Mouse (Mus musculus) Patski (cell line): ENCODE data around the gene Zfp747. TPM values are rescaled to one million over a fixed set of nuclear protein-coding genes. Genes with fewer than 3 reads are reported as not detected.
"Not testable (repeated sequence)": the region's sequence is repeated elsewhere in the genome, so short reads cannot be mapped to it uniquely, and the experiment has no call there.

Source experiments
- ATAC-seq: fragments of 100-300 bp; one replicate; pipeline ENCODE4 v1.8.0; 2021
- CTCF ChIA-PET: fragments of 350-600 bp; sonication (Branson Sonifier 250); formaldehyde crosslinking; loops from one replicate; lab custom pipeline; 2022; ENCODE audit warnings: inconsistent platforms; lab: Charles Lee
- POLR2A ChIA-PET: fragments of 350-600 bp; sonication (Branson Sonifier 250); formaldehyde crosslinking; loops from one replicate; lab custom pipeline; 2022; ENCODE audit warnings: antibody characterized with exemption, inconsistent platforms; lab: Charles Lee
- DNase-seq: peaks from one replicate; pipeline ENCODE4 v3.0.0-alpha.2; 2011; ENCODE audit warnings: low read depth, low spot score
- H3K27me3 ChIP-seq: fragments of 371-371 bp; one replicate; pipeline ENCODE4 v1.5.1; 2021
- CTCF ChIP-seq: fragments of 100-300 bp; IDR thresholded peaks from one replicate; pipeline ENCODE4 v1.5.1; 2021
- in situ Hi-C: fragments of 300-500 bp; cut with MboI; formaldehyde crosslinking; loops from 3 replicates; pipeline ENCODE4 v1.11.1; 2018; ENCODE audit warnings: low pct_unique_long_range_greater_than_20kb, mixed read lengths
- polyA plus RNA-seq: library from polyadenylated mRNA; unstranded; gene quantifications from one replicate; pipeline ENCODE4 v1.2.3, GENCODE M21; 2021

Zfp747 gene
- polyA plus RNA-seq, 1 experiment from 2014 or later, result 4.9 TPM

DNA sequence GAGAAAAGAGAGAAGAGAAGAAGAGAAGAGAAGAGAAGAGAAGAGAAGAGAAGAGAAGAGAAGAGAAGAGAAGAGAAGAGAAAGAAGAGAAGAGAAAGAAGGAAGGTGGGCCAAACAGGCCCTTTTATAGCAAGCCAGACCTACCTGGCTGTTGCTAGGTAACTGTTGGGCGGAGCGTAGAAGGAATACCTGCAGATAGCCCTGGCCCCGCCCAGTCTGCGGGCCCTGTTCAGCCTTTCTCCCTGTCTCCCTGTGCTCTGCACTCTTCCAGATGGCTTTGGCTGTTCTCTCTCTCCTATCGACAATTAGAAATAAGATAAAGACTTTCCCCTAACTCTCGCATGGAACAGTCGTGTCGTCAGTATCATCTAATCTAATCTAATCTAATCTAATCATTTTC, 29.2 kb downstream of the Zfp747 start:
- no peaks in the 10 kb centered on the region for H3K27me3 ChIP-seq
- in situ Hi-C loops, result no loop called here
- ATAC-seq (no peak), DNase-seq (no peak)
- ChIA-PET POLR2A (no interaction called here), CTCF (no interaction called here)
- no peak for TF ChIP-seq CTCF

DNA sequence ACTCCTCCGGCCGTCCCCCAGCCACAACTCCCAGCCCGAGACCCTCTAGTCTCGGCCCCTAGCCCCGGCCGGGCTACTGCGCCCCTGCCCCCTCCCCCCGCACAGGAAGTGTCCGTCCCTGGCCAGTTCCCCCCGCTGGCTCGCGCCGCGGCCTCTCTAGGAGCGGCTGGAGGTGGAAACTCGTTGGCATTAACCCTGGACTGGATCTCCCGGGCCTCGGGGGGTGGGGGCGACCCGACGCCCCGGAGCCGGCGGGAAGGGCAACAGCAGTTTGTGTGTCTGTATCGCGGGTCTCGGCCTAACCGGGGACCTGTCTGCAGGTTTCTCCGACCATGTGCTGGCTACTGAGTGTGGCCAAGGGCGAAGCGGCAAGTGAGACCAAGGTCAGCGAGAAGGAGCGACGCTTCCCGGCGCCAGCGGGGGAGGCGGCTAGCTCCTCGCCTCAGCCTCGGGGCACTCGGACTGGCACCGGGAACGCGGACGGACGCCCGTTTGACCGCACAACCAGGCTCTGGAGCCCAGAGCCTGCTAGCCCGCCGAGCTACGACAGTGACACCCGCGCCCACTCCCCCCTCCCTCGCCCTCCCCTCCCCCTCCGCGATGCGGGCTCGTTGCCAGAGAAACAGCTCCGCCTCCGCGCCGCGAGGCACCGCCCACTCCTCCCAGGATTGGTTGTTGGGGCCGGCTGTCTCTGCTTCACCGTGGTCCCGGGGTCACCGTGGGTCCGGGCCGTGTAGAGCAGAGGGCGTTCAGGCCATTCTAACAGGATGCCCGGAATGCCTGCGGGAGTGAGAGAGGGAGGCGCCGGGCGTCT, 30.1 kb downstream of the Zfp747 start, which contains the start of gene Zfp768:
Gene Zfp768, minus strand, starts transcription at position 78 of the 814 bp plus-strand sequence.
- no peak for TF ChIP-seq CTCF
- no peaks in the 10 kb centered on the region for H3K27me3 ChIP-seq
- POLR2A ChIA-PET, result interaction anchor here (0.5 to 1.1 kb wide), 3 partner anchors 28 to 166 kb away, joined by 3 read pairs; partner anchors contain the start of gene Srcap
- ATAC-seq, result peak; percentile 76
- in situ Hi-C loops, result no loop called here
- CTCF ChIA-PET, result no interaction called here
- DNase-seq, result peak; percentile 60

DNA sequence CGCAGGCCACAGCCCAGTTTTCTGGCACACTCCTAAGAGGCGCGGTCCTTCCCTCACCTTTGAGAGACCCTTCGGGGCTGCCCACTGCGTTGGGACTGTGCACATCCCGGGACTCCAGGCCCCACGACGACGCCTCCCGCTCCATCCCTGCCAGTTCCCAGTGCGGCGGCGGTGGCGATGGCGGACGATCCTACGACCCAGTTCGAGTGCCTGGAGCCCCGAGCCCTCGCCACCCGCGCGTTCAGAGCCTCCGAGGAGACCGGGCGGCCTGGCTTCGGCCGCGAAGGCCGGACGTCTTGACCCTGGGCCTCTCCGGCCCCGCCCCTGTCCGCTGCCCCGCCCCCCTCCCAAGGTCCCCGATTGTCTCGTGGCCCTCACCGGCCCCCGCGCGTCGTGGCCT, 30.8 kb downstream of the Zfp747 start:
- DNase-seq (no peak), ATAC-seq (peak; percentile 49)
- ChIA-PET CTCF (no interaction called here), POLR2A (interaction anchor here (0.7 to 1.1 kb wide), 2 partner anchors 133 to 166 kb away, joined by 3 read pairs; partner anchors contain the start of gene Srcap)
- no peak for TF ChIP-seq CTCF
- in situ Hi-C loops, result no loop called here
- no peaks in the 10 kb centered on the region for H3K27me3 ChIP-seq

DNA sequence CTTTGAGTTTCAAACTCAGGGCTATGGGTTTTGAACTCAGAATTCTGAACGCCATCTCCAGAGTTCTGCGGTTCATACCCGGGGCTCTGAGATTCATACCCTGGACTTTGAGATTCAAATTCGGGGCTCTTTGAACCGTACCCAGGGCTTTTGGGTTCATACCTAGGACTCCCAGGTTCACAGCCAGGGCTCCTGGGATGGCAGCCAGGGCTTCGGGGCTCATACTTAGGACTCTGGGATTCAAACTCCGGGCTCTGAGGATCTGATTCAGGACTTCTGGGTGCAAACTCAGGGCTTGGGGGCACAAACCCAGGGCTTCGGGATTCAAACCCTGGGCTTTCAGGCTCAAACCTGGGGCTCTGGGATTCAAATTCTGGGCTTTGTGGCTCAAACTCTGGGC, 31.5 kb downstream of the Zfp747 start:
- ChIA-PET POLR2A (interaction anchor here (1.1 kb wide), 1 partner anchor 132 kb away, joined by 3 read pairs; no protein-coding TSS in a partner anchor), CTCF (no interaction called here)
- H3K27me3 ChIP-seq, result no peaks in the 10 kb centered on the region
- no peak for ATAC-seq
- no peak for TF ChIP-seq CTCF
- no peak for DNase-seq
- in situ Hi-C loops, result no loop called here

DNA sequence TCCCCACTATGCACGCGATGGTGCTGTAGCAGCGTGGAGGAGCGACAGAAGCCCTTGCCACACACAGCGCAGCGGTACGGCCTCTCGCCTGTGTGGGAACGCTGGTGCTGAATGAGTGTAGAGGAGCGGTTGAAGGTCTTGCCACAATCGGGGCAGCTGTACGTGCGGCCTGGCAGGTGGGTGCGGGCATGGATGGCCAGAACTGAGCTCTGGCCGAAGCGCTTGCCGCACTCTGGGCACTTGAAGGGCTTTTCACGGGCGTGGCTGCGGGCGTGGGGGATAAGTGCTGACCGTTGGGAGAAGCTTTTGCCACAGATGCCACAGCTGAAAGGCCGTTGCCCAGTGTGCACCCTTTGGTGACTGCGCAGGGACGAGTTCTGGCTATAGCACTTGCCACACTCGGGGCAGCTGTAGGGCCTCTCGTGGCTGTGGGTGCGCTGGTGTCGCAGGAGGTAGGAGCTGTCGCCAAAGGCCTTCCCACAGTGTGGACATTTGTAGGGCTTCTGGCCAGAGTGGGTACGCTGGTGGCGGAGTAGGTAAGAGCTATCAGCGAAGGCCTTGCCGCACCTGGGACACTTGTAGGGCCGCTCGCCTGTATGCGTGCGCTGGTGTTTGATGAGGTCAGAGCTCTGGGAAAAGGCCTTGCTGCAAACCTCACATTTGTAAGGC, 32.4 kb downstream of the Zfp747 start:
- DNase-seq, result no peak
- CTCF ChIA-PET, result no interaction called here
- no peak for ATAC-seq
- no peak for TF ChIP-seq CTCF
- H3K27me3 ChIP-seq, result no peaks in the 10 kb centered on the region
- in situ Hi-C loops, result no loop called here
- POLR2A ChIA-PET, result interaction anchor here (1.1 kb wide), 1 partner anchor 133 kb away, joined by 3 read pairs; no protein-coding TSS in a partner anchor

DNA sequence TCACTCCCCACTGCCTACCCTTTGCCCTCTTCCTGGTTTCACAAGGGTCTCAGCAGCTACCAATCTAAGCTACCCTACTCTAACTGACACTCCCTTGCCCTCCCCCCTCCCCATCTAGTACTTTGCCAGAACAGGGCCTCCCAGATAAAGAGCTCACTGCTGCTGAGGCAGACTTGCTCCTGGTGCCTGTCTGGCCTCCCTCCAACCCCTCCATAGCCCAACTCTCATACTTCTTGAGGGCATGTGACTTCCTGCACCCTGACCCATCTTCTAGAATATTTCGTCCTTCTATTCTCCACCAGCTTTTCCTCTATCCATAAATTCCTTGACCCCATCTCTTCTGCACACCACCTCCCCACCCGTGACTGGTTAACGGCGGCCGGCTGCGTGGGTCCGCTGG, 33.0 kb downstream of the Zfp747 start:
- no peak for DNase-seq
- POLR2A ChIA-PET, result interaction anchor here (1.1 kb wide), 1 partner anchor 134 kb away, joined by 3 read pairs; no protein-coding TSS in a partner anchor
- no peaks in the 10 kb centered on the region for H3K27me3 ChIP-seq
- ATAC-seq, result no peak
- in situ Hi-C loops, result no loop called here
- no peak for TF ChIP-seq CTCF
- CTCF ChIA-PET, result interaction anchor here (0.6 to 0.8 kb wide), 2 partner anchors 27 to 31 kb away, joined by 3 read pairs; no protein-coding TSS in a partner anchor

DNA sequence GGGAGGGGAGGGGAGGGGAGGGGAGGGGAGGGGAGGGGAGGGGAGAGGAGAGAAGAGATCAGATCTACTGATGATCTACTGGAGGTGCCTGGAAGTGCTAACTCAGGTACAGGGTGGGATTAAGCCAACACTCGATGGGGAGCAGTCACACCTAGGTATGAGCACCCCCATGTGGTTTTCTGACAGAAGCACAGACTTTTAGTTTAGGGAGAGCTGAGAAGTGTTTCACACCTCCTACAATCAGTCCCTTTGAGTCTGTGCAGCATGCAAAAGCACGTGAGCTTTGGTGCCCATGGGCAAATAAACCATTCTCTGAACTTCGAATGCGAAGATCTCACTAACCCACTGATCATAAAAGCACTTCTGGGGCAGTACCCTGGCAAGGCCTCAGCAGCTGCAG, 33.5 kb downstream of the Zfp747 start:
- ChIA-PET CTCF (interaction anchor here (0.6 to 0.8 kb wide), 2 partner anchors 27 to 30 kb away, joined by 3 read pairs; no protein-coding TSS in a partner anchor), POLR2A (no interaction called here)
- no peaks in the 10 kb centered on the region for H3K27me3 ChIP-seq
- ATAC-seq (no peak), DNase-seq (no peak)
- in situ Hi-C loops, result no loop called here
- TF ChIP-seq CTCF, result no peak

DNA sequence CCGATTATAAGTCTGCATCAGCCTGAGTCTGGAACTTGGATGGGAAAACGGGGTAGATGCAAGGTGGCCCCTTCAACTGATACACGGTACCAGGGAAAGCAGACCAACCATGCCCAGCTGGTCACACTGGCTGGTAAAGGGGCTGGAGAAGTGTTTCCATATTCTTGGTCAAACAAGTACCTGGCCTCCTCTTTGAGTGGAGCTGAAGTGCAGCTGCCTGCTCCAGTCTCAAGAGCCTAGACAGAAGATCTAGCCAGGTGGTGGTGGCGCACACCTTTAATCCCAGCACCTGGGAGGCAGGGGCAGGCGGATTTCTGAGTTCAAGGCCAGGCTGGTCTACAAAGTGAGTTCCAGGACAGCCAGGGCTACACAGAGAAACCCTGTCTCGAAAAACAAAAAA, 34.0 kb downstream of the Zfp747 start:
- H3K27me3 ChIP-seq, DNase-seq, POLR2A ChIA-PET, in situ Hi-C loops, ATAC-seq: not testable (repeated sequence)
- CTCF ChIA-PET, result interaction anchor here (1.3 to 2.6 kb wide), 2 partner anchors 14 to 33 kb away, joined by 3 to 8 read pairs; no protein-coding TSS in a partner anchor

DNA sequence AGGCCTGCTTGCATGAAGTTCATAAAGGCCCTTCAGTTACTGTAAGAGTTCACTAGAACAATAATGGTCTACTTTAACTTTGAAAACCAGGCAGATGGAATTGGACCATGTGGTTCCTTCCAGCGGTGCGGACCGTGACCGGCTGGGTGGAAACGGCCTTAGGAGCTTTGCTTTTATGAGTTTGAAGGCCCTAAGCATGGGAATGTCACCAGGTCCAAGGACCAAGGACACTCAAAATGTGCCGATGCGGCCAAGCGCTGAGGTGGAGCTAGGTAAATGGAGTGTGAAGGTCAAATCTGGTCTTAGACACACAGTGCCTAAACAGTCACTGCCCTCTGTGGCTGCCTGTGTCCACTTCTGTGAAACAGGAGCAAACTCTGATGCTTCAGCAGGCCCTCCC, 34.5 kb downstream of the Zfp747 start:
- CTCF ChIA-PET, result interaction anchor here (1.3 to 2.6 kb wide), 2 partner anchors 13 to 32 kb away, joined by 3 to 8 read pairs; no protein-coding TSS in a partner anchor
- POLR2A ChIA-PET, result interaction anchor here (0.5 kb wide), 1 partner anchor 32 kb away, joined by 3 read pairs; no protein-coding TSS in a partner anchor
- TF ChIP-seq CTCF, result no peak
- in situ Hi-C loops, result no loop called here
- ATAC-seq (no peak), DNase-seq (no peak)
- H3K27me3 ChIP-seq, result no peaks in the 10 kb centered on the region

DNA sequence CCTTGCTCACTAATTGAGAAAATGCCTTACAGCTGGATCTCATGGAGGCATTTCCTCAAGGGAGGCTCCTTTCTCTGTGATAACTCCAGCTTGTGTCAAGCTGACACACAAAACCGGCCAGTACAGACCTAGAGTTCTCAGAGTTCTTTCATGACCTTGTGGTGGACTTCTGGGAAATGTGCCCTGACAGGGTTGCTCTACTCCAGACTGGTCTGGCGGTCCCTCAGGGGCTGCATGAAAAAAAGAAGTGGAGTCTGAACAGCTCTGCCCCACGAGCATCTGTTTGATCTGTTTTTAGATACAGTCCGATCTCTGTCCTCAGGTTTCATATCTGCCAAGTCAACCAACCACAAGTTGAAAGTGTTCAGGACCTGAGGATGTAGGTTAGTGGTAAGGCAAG, 38.2 kb downstream of the Zfp747 start:
- in situ Hi-C loops, result no loop called here
- ChIA-PET CTCF (interaction anchor here (1.1 kb wide), 1 partner anchor 24 kb away, joined by 3 read pairs; no protein-coding TSS in a partner anchor), POLR2A (no interaction called here)
- no peaks in the 10 kb centered on the region for H3K27me3 ChIP-seq
- ATAC-seq, result no peak
- TF ChIP-seq CTCF, result no peak
- no peak for DNase-seq
